17 mouse cellular contexts compared by ENCODE assay signal in genomic region chr15:64513501-64514097, GRCm38 (mm10).
A peak's percentile ranks its signal among the peaks of the same experiment; 100 is the strongest.
DNase-seq lines count a peak whose midpoint lies in the region.
"Had no signal": no experiment of that assay in that cellular context is flagged by ENCODE, and none has a peak within 500 bp of the region (broad histone marks: within the 10 kb centered on the region; RNA-seq: fewer than 3 reads in every experiment).

No protein-coding gene starts in this region.

- peak; percentile 69 for DNase-seq in 3T3-L1 (ENCODE audit: low read depth, low spot score)
- peak; percentile 71 for DNase-seq in Muller cell, postnatal 12 days (ENCODE audit: inconsistent ontology term)
- peak; percentile 39 for DNase-seq in fibroblast of lung, adult 2 months (ENCODE audit: low read depth)
- no peak for DNase-seq in layer of hippocampus, adult 8-10 months (ENCODE audit: low spot score in 2 of 2)
- no peak for DNase-seq in lung, postnatal 10 days
- DNase-seq in testis, postnatal 10 days (ENCODE audit: low spot score): no peak
- DNase-seq: adrenal gland, adult 2 months; adrenal gland, postnatal 14 days; B cell, adult 2 months; cerebellum, adult 11 months; cerebellum, adult 2 months; cerebellum, adult 9-11 months; cerebellum, postnatal 25 days; gastrocnemius, postnatal 10 days; gastrocnemius, postnatal 36 days; heart, postnatal 10 days; heart, postnatal 36 days had no signal

Comparison
In these comparisons a context has a peak if more than half of its experiments do, and no peak if none do; other contexts are left out.
1. DNase-seq: peak in 3T3-L1 (single experiment), Muller cell, postnatal 12 days (single experiment) and fibroblast of lung, adult 2 months (single experiment); none in layer of hippocampus, adult 8-10 months (0 of 2), lung, postnatal 10 days (single experiment) and testis, postnatal 10 days (single experiment).